Mouse (Mus musculus) adrenal gland, adult 10 weeks (tissue): ENCODE results near the gene Arhgap20. TPM values are rescaled to one million over a fixed set of nuclear protein-coding genes. Genes with fewer than 3 reads are reported as not detected.

ENCODE experiments used
- polyA plus RNA-seq: library from polyadenylated mRNA; stranded (reverse); fragments of 350-450 nt; fragmentation: Illumina TruSeq; extraction: RNeasy Lipid Tissue Mini Kit (QIAGEN cat#74804); gene quantifications from one replicate; pipeline ENCODE4 v1.2.3, GENCODE M21; 2014; ENCODE audit warnings: low read depth, low replicate concordance

Arhgap20 gene
- 5.5 TPM for polyA plus RNA-seq

DNA sequence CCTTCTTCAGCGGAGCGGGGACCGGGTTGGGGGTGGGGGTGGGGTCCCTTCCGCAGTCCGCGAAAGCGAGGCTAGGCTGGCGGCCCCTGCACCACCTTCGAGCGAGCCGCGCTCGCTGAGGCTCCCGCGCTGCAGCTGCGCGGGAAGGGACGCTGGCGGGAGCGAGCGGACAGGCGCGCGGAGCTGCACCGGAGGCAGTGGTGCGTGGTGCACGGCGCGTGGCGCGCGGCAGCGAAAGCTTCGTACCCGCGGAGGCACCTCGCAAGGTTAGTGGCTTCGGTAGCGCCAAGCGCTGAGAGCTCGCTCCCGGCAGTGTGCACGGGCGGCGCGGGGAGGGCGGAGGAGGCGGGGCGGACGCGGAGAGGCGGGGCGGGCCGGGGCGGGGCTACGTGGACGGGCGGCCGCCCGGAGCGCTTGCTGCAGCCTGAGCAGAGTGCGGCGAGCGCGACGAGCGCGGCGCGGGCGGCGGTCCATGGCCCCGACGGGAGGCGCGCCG is at the start of gene Arhgap20:
Gene Arhgap20 (plus strand): TSS at position 417 of the 496 bp plus-strand sequence.

Other genes starting within 250 kb of the Arhgap20 start
- gene Fdx1, start 198.2 kb downstream of the Arhgap20 start, polyA plus RNA-seq, result 783 TPM